Mouse (Mus musculus): ENCODE measurements around the gene Bcap29.
"Not testable (repeated sequence)": the region's sequence is repeated elsewhere in the genome, so short reads cannot be mapped to it uniquely, and the experiment has no call there.

Gene Bcap29

DNA sequence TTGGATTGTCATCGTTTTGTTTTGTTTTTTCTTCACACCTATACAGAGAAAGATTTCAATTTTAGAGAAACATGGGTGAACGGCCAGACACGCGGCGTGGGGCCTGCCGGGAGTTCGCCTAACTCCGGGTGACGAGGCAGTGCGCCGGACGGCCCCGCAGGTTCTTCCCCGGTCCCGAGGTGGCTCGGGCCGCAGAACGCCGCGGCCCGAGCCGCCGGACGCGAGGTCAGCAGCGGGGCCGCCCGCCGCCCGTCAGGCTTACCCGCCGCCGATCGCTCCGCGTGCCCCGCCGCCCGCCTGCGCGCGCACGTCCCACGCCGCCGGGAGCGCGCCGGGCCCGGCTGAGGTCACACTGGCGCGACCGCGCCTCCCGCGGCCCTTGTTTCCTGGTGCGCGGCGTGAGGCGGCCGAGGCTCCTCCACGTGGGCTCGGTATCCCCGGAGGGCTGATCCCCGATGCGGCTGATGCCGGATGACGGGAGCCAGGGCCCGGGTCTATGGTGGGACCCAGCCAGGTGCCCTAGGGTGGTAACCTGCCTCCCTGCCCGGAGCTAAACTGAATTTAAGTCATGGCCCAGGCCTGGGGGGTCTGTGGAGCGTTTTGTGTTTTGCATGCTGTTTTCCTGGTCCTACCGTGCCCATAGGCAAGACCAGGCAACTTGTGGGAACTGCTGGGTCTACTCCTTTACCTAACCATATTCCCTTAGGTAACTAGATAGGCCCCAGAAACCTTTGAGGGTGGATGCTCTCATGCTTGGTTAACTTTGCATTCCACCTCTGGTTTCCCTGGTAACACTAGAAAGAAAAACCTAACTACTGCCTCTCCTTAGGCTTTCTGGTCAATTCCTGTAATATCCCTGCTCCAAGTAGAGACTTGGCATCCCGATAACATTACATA, at the start of gene Bcap29:
Gene Bcap29 (minus strand): TSS at position 316 of the 897 bp plus-strand sequence.
- peak; percentile 51 to 65 for DNase-seq

DNA sequence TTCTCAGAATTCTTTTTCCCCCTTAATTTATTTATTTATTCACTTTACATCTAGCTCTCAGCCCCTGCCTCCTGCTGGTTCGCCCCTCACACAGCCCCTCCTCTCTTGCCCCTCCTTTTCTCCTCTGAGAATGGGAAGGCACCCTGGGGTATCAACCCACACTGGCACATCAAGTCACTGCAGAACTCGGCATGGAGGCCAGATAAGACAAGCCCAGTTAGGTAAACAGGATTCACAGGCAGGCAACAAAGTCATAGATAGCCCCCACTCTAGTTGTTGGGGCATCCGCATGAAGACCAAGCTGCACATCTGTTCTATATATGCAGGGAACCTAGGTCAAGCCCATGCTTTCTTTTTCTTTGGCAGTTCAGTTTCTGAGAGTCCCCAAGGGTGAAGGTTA, 32.7 kb upstream of the Bcap29 start:
- DNase-seq = no peak

DNA sequence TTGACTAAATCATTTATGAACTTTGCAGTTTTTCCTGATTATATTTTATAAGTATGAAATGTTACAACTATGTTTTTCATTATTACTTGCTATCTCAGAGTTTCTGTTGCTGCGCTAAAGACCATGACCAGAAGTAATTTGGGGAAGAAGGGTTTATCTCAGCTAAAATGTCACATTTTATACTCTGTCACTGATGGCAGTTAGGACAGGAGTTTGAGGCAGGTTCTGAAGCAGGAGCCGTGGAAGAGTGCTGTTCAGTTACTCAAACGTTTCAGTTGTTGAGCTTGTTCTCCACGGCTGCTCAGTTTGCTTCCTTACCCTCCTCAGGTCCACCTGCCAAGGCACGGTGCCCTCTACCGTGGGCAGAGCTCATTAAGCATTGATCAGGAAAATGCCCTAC, 31.5 kb upstream of the Bcap29 start:
- DNase-seq = no peak

DNA sequence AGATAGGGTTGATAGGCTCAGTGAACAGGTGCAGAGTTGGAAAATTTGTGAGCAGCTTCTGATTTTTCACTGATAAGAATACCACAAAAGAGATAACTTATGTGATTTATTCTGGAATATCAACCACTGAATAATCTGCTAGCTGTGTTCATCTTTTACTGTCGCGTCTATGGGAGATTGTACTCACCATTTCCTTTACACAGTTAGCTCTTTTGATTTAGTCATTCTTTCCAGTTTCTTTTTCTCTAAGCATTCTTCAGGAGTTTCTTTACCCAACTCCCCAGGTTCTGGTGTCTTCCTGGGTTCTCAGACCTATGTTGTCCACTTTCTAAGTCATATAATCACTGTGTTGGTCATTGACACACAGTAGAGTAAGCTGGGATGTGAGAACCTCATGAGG, 22.4 kb upstream of the Bcap29 start:
- DNase-seq = no peak

GRCm38 (mm10) chr12:31654965-31655477, 20.6 kb upstream of the Bcap29 start:
- no peak for DNase-seq

GRCm38 (mm10) chr12:31654197-31654964, 19.9 kb upstream of the Bcap29 start, which contains the start of the genes Dus4l and Cog5:
Gene Dus4l, minus strand, starts transcription at chr12:31654826.
Gene Cog5, plus strand, starts transcription at chr12:31654869.
- DNase-seq = peak; percentile 94 to 98

GRCm38 (mm10) chr12:31653611-31654010, 19.2 kb upstream of the Bcap29 start:
- no peak for DNase-seq

- DNase-seq = no peak
Measured at GRCm38 (mm10) chr12:31635240-31635607, 766 bp upstream of the Bcap29 start.

- no peak for DNase-seq
Measured at GRCm38 (mm10) chr12:31633970-31634342, 502 bp downstream of the Bcap29 start.

DNA sequence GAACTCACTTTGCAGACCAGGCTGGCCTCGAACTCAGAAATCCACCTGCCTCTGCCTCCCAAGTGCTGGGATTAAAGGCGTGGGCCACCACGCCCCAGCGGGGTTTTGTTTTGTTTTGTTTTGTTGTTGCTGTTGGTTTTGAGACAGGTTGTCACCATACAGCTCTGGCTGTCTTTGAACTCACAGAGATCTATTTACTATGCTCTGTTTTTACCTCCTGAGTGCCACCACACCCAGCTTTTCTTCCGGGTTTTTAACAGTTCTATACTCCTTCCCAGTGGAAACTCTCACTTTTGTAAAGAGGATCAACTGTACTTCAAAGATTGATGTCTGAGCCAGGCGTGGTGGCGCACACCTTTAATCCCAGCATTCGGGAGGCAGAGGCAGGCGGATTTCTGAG, 6.1 kb downstream of the Bcap29 start:
- DNase-seq = not testable (repeated sequence)

- no peak for DNase-seq
Measured at GRCm38 (mm10) chr12:31625016-31625415, 9.4 kb downstream of the Bcap29 start.

GRCm38 (mm10) chr12:31620106-31620505, 14.4 kb downstream of the Bcap29 start:
- DNase-seq = no peak

GRCm38 (mm10) chr12:31613353-31613752, 21.1 kb downstream of the Bcap29 start:
- no peak for DNase-seq

DNA sequence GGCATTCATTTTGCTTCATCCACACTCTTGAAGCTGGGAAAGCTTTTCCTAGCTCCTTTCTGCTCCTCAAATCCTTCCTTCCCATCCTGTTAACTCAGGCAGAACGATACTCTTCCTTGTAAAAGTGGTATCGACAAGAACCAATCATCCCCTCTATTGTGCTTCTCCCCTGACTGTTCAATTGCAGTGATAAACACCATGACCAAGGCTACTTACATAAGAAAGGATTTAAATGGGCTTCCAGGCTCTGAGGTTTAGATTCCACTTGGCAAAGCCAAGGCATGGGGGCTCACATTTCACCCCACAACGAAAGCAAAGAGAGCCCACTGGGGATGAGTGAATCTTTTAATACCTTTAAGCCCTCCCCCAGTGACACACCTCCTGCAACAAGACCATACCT, 26.3 kb downstream of the Bcap29 start:
- DNase-seq = no peak

DNA sequence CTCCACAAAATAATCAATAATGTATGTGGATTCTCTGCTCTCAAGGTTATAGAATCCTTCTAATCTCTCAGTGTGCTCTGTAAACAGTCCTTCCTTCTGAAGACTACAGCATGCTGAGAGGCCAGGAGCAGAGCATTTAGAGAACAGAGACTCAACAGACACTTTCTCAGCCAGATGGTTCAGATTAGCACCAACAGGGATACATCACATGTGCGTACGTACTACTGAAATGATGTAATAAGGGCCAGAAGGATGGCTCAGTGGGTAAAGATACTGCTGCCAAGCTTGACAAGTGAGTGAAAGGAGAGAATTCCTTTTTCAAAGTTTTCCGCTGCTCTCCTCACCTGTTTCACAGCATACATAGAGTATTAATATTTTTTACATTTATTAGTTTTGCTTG, 29.6 kb downstream of the Bcap29 start:
- no peak for DNase-seq

GRCm38 (mm10) chr12:31603586-31603985, 30.9 kb downstream of the Bcap29 start:
- no peak for DNase-seq

- DNase-seq = peak; percentile 11 to 16
Measured at GRCm38 (mm10) chr12:31594296-31594695, 40.2 kb downstream of the Bcap29 start.

DNA sequence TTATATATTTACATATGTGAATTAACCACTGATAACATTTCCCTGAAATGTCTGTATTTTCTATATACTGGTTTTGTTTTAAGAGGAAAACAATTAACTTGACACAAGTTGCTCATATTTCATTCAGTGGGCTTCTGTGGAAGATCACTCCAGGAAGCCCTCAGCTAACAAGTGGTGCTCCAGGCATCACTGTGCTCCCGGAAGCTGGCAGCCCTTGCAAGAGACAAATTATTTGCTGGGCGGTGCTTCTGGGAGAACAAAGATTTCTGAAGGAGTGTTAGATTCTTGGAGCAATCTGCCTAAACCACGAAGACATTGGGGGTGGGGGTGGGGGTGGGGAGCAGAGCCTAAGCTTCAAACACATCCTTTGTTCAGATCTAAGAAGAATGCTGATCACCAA, 42.4 kb downstream of the Bcap29 start:
- no peak for DNase-seq

DNA sequence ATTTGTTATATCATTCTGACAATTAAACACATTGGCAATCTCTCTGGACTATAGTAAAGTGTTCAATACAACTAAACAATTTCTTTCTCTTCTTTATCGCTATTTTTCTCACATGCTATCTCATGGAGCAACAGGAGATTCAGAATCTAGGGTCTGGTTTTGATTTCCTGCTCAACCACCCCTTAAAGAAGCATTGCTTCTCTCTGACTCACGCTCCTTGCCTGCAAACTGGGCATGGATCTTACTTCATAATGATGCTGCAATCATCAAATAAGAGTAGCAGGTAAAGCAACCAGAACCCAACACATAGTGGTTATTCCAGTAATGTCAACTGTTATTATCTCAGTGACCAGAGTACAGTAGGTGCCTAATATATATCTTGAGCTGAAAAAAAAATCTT, 50.7 kb downstream of the Bcap29 start:
- no peak for DNase-seq

GRCm38 (mm10) chr12:31582081-31582480, 52.4 kb downstream of the Bcap29 start:
- DNase-seq = no peak

GRCm38 (mm10) chr12:31581319-31581810, 53.1 kb downstream of the Bcap29 start:
- no peak for DNase-seq

GRCm38 (mm10) chr12:31580634-31581318, 53.7 kb downstream of the Bcap29 start:
- DNase-seq = no peak

Data from kidney, adult 8-10 months (tissue).